Mouse (Mus musculus) frontal cortex, postnatal 14 days (tissue): ENCODE results near the gene Ndufc2.
A peak's percentile ranks its signal among the peaks of the same experiment; 100 is the strongest.
"Not testable (repeated sequence)": the region's sequence is repeated elsewhere in the genome, so short reads cannot be mapped to it uniquely, and the experiment has no call there.

Experiments
- DNase-seq, 2 experiments: peaks; one replicate each; pipeline ENCODE4 v3.0.0; 2022; ENCODE audit warnings: low spot score in 2 of 2

Gene Ndufc2

GRCm38 (mm10) chr7:97424621-97425245 lies 24.9 kb downstream of the Ndufc2 start:
- peak; percentile 66 to 88 for DNase-seq

- no peak for DNase-seq
Measured at GRCm38 (mm10) chr7:97426566-97426965, 26.8 kb downstream of the Ndufc2 start.

- no peak for DNase-seq
Measured at GRCm38 (mm10) chr7:97427296-97427695, 27.5 kb downstream of the Ndufc2 start.

- no peak for DNase-seq
Measured at GRCm38 (mm10) chr7:97427778-97428420, 28.1 kb downstream of the Ndufc2 start.

GRCm38 (mm10) chr7:97429705-97430104 lies 29.9 kb downstream of the Ndufc2 start:
- no peak for DNase-seq

- not testable (repeated sequence) for DNase-seq
Measured at GRCm38 (mm10) chr7:97433517-97433916, 33.7 kb downstream of the Ndufc2 start.

GRCm38 (mm10) chr7:97434517-97434916 lies 34.7 kb downstream of the Ndufc2 start:
- DNase-seq = no peak

- no peak for DNase-seq
Measured at GRCm38 (mm10) chr7:97438986-97439385, 39.2 kb downstream of the Ndufc2 start.

GRCm38 (mm10) chr7:97446171-97446925 lies 46.5 kb downstream of the Ndufc2 start:
- DNase-seq = peak; percentile 85 to 92

GRCm38 (mm10) chr7:97447050-97447531 lies 47.3 kb downstream of the Ndufc2 start:
- peak; percentile 13 to 29 for DNase-seq

- DNase-seq = not testable (repeated sequence)
Measured at GRCm38 (mm10) chr7:97451023-97451422, 51.2 kb downstream of the Ndufc2 start, which contains the start of gene Kctd14. TSS of gene Kctd14 (plus strand) at chr7:97451323.

- DNase-seq = no peak
Measured at GRCm38 (mm10) chr7:97452196-97452595, 52.4 kb downstream of the Ndufc2 start.

GRCm38 (mm10) chr7:97453141-97453921 lies 53.5 kb downstream of the Ndufc2 start:
- no peak for DNase-seq

- DNase-seq = no peak
Measured at GRCm38 (mm10) chr7:97454795-97455194, 55.0 kb downstream of the Ndufc2 start.

GRCm38 (mm10) chr7:97455577-97455976 lies 55.8 kb downstream of the Ndufc2 start:
- no peak for DNase-seq
